Mouse (Mus musculus): ENCODE measurements around the gene Klhl23.
"Not testable (repeated sequence)": the region's sequence is repeated elsewhere in the genome, so short reads cannot be mapped to it uniquely, and the experiment has no call there.

Klhl23 gene

GRCm38 (mm10) chr2:69821711-69822110 is at the start of gene Klhl23:
Gene Klhl23, plus strand, starts transcription at chr2:69821944.
- no peak for DNase-seq

- no peak for DNase-seq
These were observed 48.4 kb upstream of the Klhl23 start for GRCm38 (mm10) chr2:69773331-69773730.

- DNase-seq: peak; percentile 2
These were observed 43.5 kb upstream of the Klhl23 start for GRCm38 (mm10) chr2:69777985-69778835.

GRCm38 (mm10) chr2:69778836-69779177 is 42.9 kb upstream of the Klhl23 start:
- DNase-seq: peak; percentile 39

GRCm38 (mm10) chr2:69788974-69789373 is 32.8 kb upstream of the Klhl23 start:
- no peak for DNase-seq

GRCm38 (mm10) chr2:69789429-69790069 is 32.2 kb upstream of the Klhl23 start, which contains the start of the genes Ccdc173 and Phospho2:
Gene Ccdc173, minus strand, starts transcription at chr2:69789575.
Gene Phospho2, plus strand, starts transcription at chr2:69789623.
- peak; percentile 99 for DNase-seq

- peak; percentile 89 for DNase-seq
These were observed 31.5 kb upstream of the Klhl23 start for GRCm38 (mm10) chr2:69790285-69790684.

- no peak for DNase-seq
These were observed 31.0 kb upstream of the Klhl23 start for GRCm38 (mm10) chr2:69790722-69791121.

- DNase-seq: peak; percentile 85
These were observed 18.8 kb upstream of the Klhl23 start for GRCm38 (mm10) chr2:69802911-69803312.

- no peak for DNase-seq
These were observed 18.0 kb upstream of the Klhl23 start for GRCm38 (mm10) chr2:69803756-69804155.

- not testable (repeated sequence) for DNase-seq
These were observed 17.1 kb upstream of the Klhl23 start for GRCm38 (mm10) chr2:69804663-69805062.

GRCm38 (mm10) chr2:69810169-69810568 is 11.6 kb upstream of the Klhl23 start:
- DNase-seq: no peak

GRCm38 (mm10) chr2:69811349-69811748 is 10.4 kb upstream of the Klhl23 start:
- DNase-seq: not testable (repeated sequence)

- no peak for DNase-seq
These were observed 5.2 kb upstream of the Klhl23 start for GRCm38 (mm10) chr2:69816575-69816974.

GRCm38 (mm10) chr2:69818350-69819085 is 3.2 kb upstream of the Klhl23 start:
- no peak for DNase-seq

GRCm38 (mm10) chr2:69820201-69820600 is 1.5 kb upstream of the Klhl23 start:
- DNase-seq: no peak

- DNase-seq: peak; percentile 29
These were observed 801 bp downstream of the Klhl23 start for GRCm38 (mm10) chr2:69822361-69823128.

GRCm38 (mm10) chr2:69823129-69823677 is 1.5 kb downstream of the Klhl23 start:
- DNase-seq: peak; percentile 34

GRCm38 (mm10) chr2:69825898-69826297 is 4.2 kb downstream of the Klhl23 start:
- DNase-seq: no peak

- DNase-seq: no peak
These were observed 4.6 kb downstream of the Klhl23 start for GRCm38 (mm10) chr2:69826380-69826779.

- no peak for DNase-seq
These were observed 6.3 kb downstream of the Klhl23 start for GRCm38 (mm10) chr2:69828031-69828430.

- no peak for DNase-seq
These were observed 7.9 kb downstream of the Klhl23 start for GRCm38 (mm10) chr2:69829680-69830079.
